Mouse (Mus musculus) olfactory bulb, adult 2 months (tissue): Measurements from ENCODE around the gene Bcl9. TPM values are rescaled to one million over a fixed set of nuclear protein-coding genes. Genes with fewer than 3 reads are reported as not detected.

Source experiments
- H3K27ac ChIP-seq: fragments of 200-500 bp; 2 replicates; pipeline ENCODE4 v1.5.1; 2012; ENCODE audit warnings: low read depth, low read length; ENCODE audit not compliant: insufficient read depth
- H3K4me1 ChIP-seq: fragments of 200-500 bp; 2 replicates; pipeline ENCODE4 v1.6.1; 2012; ENCODE audit warnings: low read length; ENCODE audit not compliant: control insufficient read depth, insufficient read depth
- H3K4me3 ChIP-seq: fragments of 200-500 bp; 2 replicates; pipeline ENCODE4 v1.5.1; 2012; ENCODE audit warnings: mild to moderate bottlenecking, low read depth, low read length, moderate library complexity; ENCODE audit not compliant: insufficient read depth
- CTCF ChIP-seq: fragments of 200-500 bp; IDR thresholded peaks from 2 replicates; pipeline ENCODE4 v1.5.1; 2012; ENCODE audit warnings: low read depth, mild to moderate bottlenecking, low read length, moderate library complexity; ENCODE audit not compliant: insufficient read depth
- POLR2A ChIP-seq: fragments of 200-500 bp; IDR thresholded peaks from 2 replicates; pipeline ENCODE4 v1.6.1; 2012; ENCODE audit warnings: mild to moderate bottlenecking, low read depth, low read length, moderate library complexity; ENCODE audit not compliant: insufficient read depth
- WGBS: fragments of 180-500 bp; shearing (Covaris S2); methylation state at CpG from one replicate; pipeline ENCODE4 v1.1.7; 2018; 5-methylcytosine and 5-hydroxymethylcytosine counted together
- polyA plus RNA-seq: library from polyadenylated mRNA; stranded (reverse); fragments of >200 nt; gene quantifications from 2 replicates; pipeline ENCODE4 v1.2.4, GENCODE M21; 2012; ENCODE audit warnings: low replicate concordance; ENCODE audit not compliant: missing spikeins, insufficient read depth, insufficient read length

Gene Bcl9
- polyA plus RNA-seq, 1 experiment = not detected

- Histone ChIP-seq H3K27ac (no peak overlapping the region), H3K4me1 (peaks cover 21% of the 10 kb centered on the region), H3K4me3 (no peak overlapping the region)
- no peak for TF ChIP-seq CTCF
- TF ChIP-seq POLR2A = no peak
- WGBS = 82% methylated on average over 7 of the region's 7 CpGs
Measured at GRCm38 (mm10) chr3:97300370-97300769, 2.7 kb upstream of the Bcl9 start.

- no peak for TF ChIP-seq POLR2A
- TF ChIP-seq CTCF = no peak
- Histone ChIP-seq H3K4me3 (no peak overlapping the region), H3K27ac (no peak overlapping the region), H3K4me1 (peaks cover 21% of the 10 kb centered on the region)
Measured at GRCm38 (mm10) chr3:97299885-97300284, 2.2 kb upstream of the Bcl9 start.

GRCm38 (mm10) chr3:97298856-97299465 is 1.2 kb upstream of the Bcl9 start:
- 52% methylated on average over 10 of the region's 10 CpGs for WGBS
- TF ChIP-seq CTCF (no peak), POLR2A (no peak)
- Histone ChIP-seq H3K4me3 (no peak overlapping the region), H3K4me1 (peaks cover 21% of the 10 kb centered on the region), H3K27ac (no peak overlapping the region)

GRCm38 (mm10) chr3:97296941-97297552 is 670 bp downstream of the Bcl9 start:
- 1% methylated on average over 16 of the region's 16 CpGs for WGBS
- Histone ChIP-seq H3K4me3 (peak overlapping the region; percentile 74), H3K27ac (no peak overlapping the region), H3K4me1 (peaks cover 21% of the 10 kb centered on the region)
- TF ChIP-seq CTCF (no peak), POLR2A (no peak)

GRCm38 (mm10) chr3:97294334-97294733 is 3.4 kb downstream of the Bcl9 start:
- Histone ChIP-seq H3K4me3 (no peak overlapping the region), H3K27ac (no peak overlapping the region), H3K4me1 (peaks cover 21% of the 10 kb centered on the region)
- TF ChIP-seq CTCF (no peak), POLR2A (no peak)
- 87% methylated on average over 9 of the region's 9 CpGs for WGBS

- WGBS = 84% methylated on average over 4 of the region's 4 CpGs
- no peak overlapping the region for H3K4me3 ChIP-seq
- H3K27ac ChIP-seq = no peak overlapping the region
- peaks cover 3% of the 10 kb centered on the region; the same call in 1 of the 2 replicates for H3K4me1 ChIP-seq
- TF ChIP-seq POLR2A (no peak), CTCF (no peak)
Measured at GRCm38 (mm10) chr3:97284878-97285277, 12.8 kb downstream of the Bcl9 start.

GRCm38 (mm10) chr3:97284056-97284455 is 13.7 kb downstream of the Bcl9 start:
- Histone ChIP-seq H3K4me3 (no peak overlapping the region), H3K27ac (no peak overlapping the region), H3K4me1 (peaks cover 3% of the 10 kb centered on the region; the same call in 1 of the 2 replicates)
- WGBS = 77% methylated on average over 9 of the region's 9 CpGs
- TF ChIP-seq CTCF (no peak), POLR2A (no peak)

- Histone ChIP-seq H3K4me3 (no peak overlapping the region), H3K4me1 (peaks cover 3% of the 10 kb centered on the region; the same call in 1 of the 2 replicates), H3K27ac (no peak overlapping the region)
- TF ChIP-seq POLR2A = no peak
- TF ChIP-seq CTCF = no peak
- WGBS = 87% methylated on average over 7 of the region's 7 CpGs
Measured at GRCm38 (mm10) chr3:97281426-97281825, 16.3 kb downstream of the Bcl9 start.

- TF ChIP-seq CTCF (no peak), POLR2A (no peak)
- no peak overlapping the region for H3K4me3 ChIP-seq
- no peak overlapping the region for H3K27ac ChIP-seq
- no peaks in the 10 kb centered on the region for H3K4me1 ChIP-seq
- WGBS = 81% methylated on average over 5 of the region's 5 CpGs
Measured at GRCm38 (mm10) chr3:97275708-97276107, 22.0 kb downstream of the Bcl9 start.
